Comparison of ENCODE assay signal across 10 mouse cellular contexts in genomic region chr2:28067821-28068536, GRCm38 (mm10). TPM values are rescaled to one million over a fixed set of nuclear protein-coding genes. Genes with fewer than 3 reads are reported as not detected.
DNase-seq lines count a peak whose midpoint lies in the region; ATAC-seq lines count a peak whose summit lies in the region.
"Had no signal": no experiment of that assay in that cellular context is flagged by ENCODE, and none has a peak within 500 bp of the region (broad histone marks: within the 10 kb centered on the region; RNA-seq: fewer than 3 reads in every experiment).

No protein-coding gene starts in this region.

- no peak; the same call in 1 of the 2 replicates for ATAC-seq in midbrain, embryonic 15.5 days (replicated peaks)
- no peak for ATAC-seq in forebrain, embryonic 15.5 days (replicated peaks)
- ATAC-seq in megakaryocyte-erythroid progenitor cell, adult 5-6 weeks (replicated peaks; ENCODE audit: low FRiP score, low TSS enrichment, poor library complexity, severe bottlenecking): 0 out of 2 replicates have a peak, but pooled peaks have one; percentile 32

- peak overlapping the region; percentile 55; the same call in 1 of the 2 replicates for H3K27ac ChIP-seq in midbrain, embryonic 10.5 days (replicated peaks)
- no peak overlapping the region for H3K27ac ChIP-seq in midbrain, embryonic 15.5 days
- H3K27ac ChIP-seq in forebrain, embryonic 15.5 days (replicated peaks): peak overlapping the region; percentile 74

- no peaks in the 10 kb centered on the region for H3K27me3 ChIP-seq in midbrain, embryonic 10.5 days (ENCODE audit: low read depth, poor library complexity, severe bottlenecking)
- H3K27me3 ChIP-seq in midbrain, embryonic 15.5 days (replicated peaks): no peaks in the 10 kb centered on the region
- no peaks in the 10 kb centered on the region for H3K27me3 ChIP-seq in forebrain, embryonic 15.5 days

- DNase-seq in cerebellum, adult 11-12 months: peak; percentile 32
- DNase-seq in cerebellum, postnatal 4 days (ENCODE audit: low spot score in 2 of 2): no peak
- DNase-seq in midbrain, embryonic 10.5 days (ENCODE audit: low spot score): no peak
- no peak for DNase-seq in MN1 (ENCODE audit: low spot score)
- DNase-seq in urinary bladder, postnatal 36 days (ENCODE audit: low spot score in 2 of 2): no peak

- H3K4me1 ChIP-seq in midbrain, embryonic 10.5 days: peaks cover 8% of the 10 kb centered on the region; the same call in 1 of the 2 replicates
- peaks cover 11% of the 10 kb centered on the region for H3K4me1 ChIP-seq in midbrain, embryonic 15.5 days
- H3K4me1 ChIP-seq in forebrain, embryonic 15.5 days: peaks cover 21% of the 10 kb centered on the region

- no peak overlapping the region for H3K4me2 ChIP-seq in midbrain, embryonic 15.5 days
- H3K4me2 ChIP-seq in forebrain, embryonic 15.5 days (replicated peaks): no peak overlapping the region

- H3K36me3 ChIP-seq in midbrain, embryonic 10.5 days: no peaks in the 10 kb centered on the region
- no peaks in the 10 kb centered on the region for H3K36me3 ChIP-seq in midbrain, embryonic 15.5 days (replicated peaks)
- no peaks in the 10 kb centered on the region for H3K36me3 ChIP-seq in forebrain, embryonic 15.5 days

- no peak overlapping the region for H3K9ac ChIP-seq in midbrain, embryonic 15.5 days
- no peak overlapping the region for H3K9ac ChIP-seq in forebrain, embryonic 15.5 days (replicated peaks)

- WGBS in midbrain, embryonic 10.5 days: 100% methylated on average over 2 of the region's 2 CpGs
- WGBS in midbrain, embryonic 15.5 days: 78% methylated on average over 2 of the region's 2 CpGs
- WGBS in forebrain, embryonic 15.5 days: 58% methylated on average over 2 of the region's 2 CpGs

- H3K9me3 ChIP-seq in midbrain, embryonic 10.5 days (replicated peaks): no peaks in the 10 kb centered on the region
- no peaks in the 10 kb centered on the region for H3K9me3 ChIP-seq in midbrain, embryonic 15.5 days
- no peaks in the 10 kb centered on the region for H3K9me3 ChIP-seq in forebrain, embryonic 15.5 days

- H3K4me3 ChIP-seq in midbrain, embryonic 10.5 days: no peak overlapping the region
- H3K4me3 ChIP-seq in midbrain, embryonic 15.5 days: no peak overlapping the region
- H3K4me3 ChIP-seq in forebrain, embryonic 15.5 days: no peak overlapping the region

RNA-seq across cellular contexts. Expression of gene Fcnb, which starts 16.7 kb away (rescaled TPM):
- polyA plus RNA-seq in midbrain, embryonic 10.5 days (2016; fragmentation: Nextera tagmentation; extraction: Ambion mirVana): not detected in 2 replicates
- 0.43 TPM in 1 of 2 replicates, not detected in the other for polyA plus RNA-seq in midbrain, embryonic 15.5 days (2015; fragmentation: Nextera tagmentation; extraction: Ambion mirVana)
- polyA plus RNA-seq in forebrain, embryonic 15.5 days (2015; fragmentation: Nextera tagmentation; extraction: Ambion mirVana): 0.20 TPM in 1 of 2 replicates, not detected in the other
- total RNA-seq in megakaryocyte-erythroid progenitor cell, adult 5-6 weeks (2014; fragmentation: Nextera tagmentation): 27.3 TPM in 1 of 2 replicates, not detected in the other
- total RNA-seq in megakaryocyte-erythroid progenitor cell, adult 5-6 weeks (2017): 1.1 and 1.3 TPM in 2 replicates
- total RNA-seq: gastrocnemius, adult 18-20 months had no signal
- polyA plus RNA-seq: large intestine, adult 2 months had no signal
